Mouse (Mus musculus) cerebellum, postnatal 36 days (tissue): Measurements from ENCODE around the gene Olfr544.

Experiments
- DNase-seq, 2 experiments: peaks; one replicate each; pipeline ENCODE4 v3.0.0; 2021 to 2022; ENCODE audit warnings: mixed read lengths in 2 of 2

Olfr544 gene

DNA sequence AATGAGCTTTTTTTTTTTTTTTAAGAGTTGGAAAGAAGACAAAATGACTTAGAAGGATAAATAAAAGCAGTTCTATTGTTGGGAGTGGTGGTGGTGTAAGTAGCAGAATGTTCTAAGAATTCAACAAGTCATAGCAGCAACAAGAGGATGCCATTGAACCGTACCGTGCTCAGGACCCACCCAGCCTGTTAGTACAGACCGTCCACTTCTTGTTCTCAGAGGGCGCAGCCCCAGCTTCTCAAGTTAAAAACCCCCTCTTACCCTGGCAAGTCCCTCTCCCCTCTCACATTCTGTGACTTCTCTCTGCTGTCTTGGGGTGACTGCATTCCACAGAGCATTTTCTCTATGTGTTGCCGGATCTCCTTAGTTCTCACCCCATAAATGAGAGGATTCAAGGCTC is 11.5 kb downstream of the Olfr544 start:
- DNase-seq: no peak

GRCm38 (mm10) chr7:102472675-102473074 is 15.4 kb downstream of the Olfr544 start:
- no peak for DNase-seq

- no peak for DNase-seq
Observed at GRCm38 (mm10) chr7:102467566-102467965, 20.5 kb downstream of the Olfr544 start.

GRCm38 (mm10) chr7:102458618-102459380 is 29.3 kb downstream of the Olfr544 start:
- DNase-seq: no peak

DNA sequence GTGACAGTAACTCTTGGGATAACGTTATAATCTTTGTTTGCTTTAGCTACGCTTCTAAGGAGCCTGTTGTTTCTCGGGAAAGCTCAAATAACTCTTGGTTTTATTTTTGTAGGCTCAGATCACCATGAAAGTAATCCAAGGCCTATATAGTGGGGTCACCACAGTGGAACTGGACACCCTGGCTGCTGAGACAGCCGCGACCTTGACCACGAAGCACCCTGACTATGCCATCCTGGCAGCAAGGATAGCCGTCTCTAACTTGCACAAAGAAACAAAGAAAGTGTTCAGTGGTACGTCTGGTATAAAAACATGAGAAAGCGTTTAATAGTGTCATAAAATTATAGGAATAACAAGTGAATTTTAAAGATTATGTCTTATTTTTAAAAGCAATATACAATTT is 41.7 kb downstream of the Olfr544 start:
- DNase-seq: no peak

DNA sequence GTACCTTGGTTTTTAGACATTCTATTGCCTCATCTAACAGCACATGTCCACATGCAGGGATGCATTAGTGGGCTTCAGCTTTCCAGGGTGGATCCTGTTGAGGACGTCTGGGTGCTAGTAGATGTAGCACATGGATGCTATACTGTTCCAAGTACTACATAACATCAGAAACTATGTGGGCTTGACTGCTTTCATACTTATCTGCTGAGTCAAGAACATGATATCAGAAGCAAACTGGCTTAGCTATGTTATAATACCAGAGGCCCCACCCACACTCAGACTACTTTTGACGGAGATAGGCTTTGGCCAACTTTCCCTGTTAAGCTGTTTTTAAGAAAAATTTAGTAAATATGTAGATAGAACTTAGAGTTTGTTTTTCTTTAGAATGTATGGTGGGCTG is 43.8 kb downstream of the Olfr544 start:
- no peak for DNase-seq

DNA sequence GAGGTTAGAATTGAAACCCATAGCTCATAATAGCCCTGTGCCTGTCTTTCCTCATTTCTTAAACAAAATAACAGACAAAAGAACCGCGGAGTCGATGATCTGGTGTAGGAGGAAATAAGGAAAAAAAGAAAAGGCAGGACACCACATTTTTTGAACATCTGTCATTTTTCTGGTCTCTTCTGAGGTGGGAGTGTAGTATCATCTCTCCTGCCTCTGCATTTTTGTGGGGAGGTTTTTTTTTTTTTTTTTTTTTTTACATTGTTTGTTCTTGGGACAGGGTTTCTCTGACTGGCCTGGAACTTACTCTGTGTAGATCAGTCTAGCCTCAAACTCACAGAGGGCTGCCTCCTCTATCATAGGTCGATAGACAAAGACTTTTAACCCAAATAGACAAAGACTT is 45.7 kb downstream of the Olfr544 start:
- DNase-seq: no peak

- DNase-seq: peak; percentile 93 to 94
Observed at GRCm38 (mm10) chr7:102441657-102442391, 46.3 kb downstream of the Olfr544 start, which contains the start of gene Rrm1. Gene Rrm1 (plus strand): TSS chr7:102441695.

DNA sequence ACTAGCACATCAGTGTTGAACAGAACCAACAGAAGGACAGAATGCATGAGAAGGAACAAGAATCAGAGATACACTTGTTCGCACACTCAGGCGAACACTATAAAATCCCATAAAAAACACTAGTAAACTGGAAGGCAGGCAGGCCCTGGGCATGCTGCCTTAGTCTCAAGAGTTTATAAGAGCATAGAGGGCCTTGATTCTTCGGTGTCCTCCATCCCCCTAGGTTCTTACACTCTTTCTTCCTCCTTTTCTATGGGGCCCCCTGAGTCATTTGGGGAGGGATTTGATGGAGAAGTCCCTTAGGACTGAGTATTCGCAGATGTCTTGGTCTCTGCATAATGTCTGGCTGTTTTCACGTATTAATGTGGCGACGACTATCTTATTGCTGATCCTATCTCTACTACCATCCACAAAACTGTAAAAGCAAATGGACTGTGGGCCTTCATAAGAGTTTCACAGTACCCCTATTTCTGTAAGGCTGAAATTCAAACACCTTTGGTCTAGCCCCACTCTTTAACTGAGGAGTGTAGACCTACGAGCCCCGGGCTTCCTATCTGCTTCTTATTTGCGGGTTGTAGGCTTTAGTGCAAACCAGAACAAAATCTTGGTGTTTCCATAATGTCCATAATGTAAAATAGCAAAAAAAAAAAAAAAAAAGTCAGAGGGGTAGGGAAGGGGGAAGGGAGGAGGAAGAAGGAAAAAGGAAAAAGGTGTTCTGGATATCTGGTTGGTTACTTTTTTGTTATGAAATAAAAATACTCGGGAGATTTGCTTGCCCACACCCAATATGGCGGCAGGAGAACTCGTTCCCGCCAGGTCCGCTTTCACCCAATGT is 47.1 kb downstream of the Olfr544 start:
- peak in 1 of 2 experiments; percentile 4 for DNase-seq

DNA sequence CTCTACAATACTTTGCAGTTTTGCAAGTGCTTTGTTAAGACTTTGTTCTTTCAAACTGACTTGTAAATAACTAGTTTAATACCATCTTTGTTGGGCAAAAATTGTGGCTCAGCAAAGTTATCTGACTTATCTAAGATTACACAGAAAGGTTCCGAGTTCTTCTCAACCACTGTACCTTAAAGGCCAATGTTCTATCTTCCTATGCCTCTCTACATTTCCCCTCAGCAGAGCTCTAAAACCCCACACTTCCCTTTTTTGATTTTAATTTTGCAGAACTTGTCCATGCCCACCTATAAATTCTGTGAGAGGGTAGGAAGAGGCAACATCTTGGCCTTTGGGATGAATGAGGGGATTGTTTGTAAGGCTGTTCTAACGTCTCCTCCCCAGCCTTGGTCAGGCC is 53.8 kb downstream of the Olfr544 start:
- DNase-seq: no peak
